Comparison of ENCODE assay signal across 12 mouse cellular contexts in genomic region chr2:33439471-33439881, GRCm38 (mm10). TPM values are rescaled to one million over a fixed set of nuclear protein-coding genes. Genes with fewer than 3 reads are reported as not detected.
DNase-seq lines count a peak whose midpoint lies in the region; ATAC-seq and TF ChIP-seq lines count a peak whose summit lies in the region.
"Had no signal": no experiment of that assay in that cellular context is flagged by ENCODE, and none has a peak within 500 bp of the region (broad histone marks: within the 10 kb centered on the region; RNA-seq: fewer than 3 reads in every experiment).

No protein-coding gene starts in this region.

- H3K4me1 ChIP-seq in heart, embryonic 10.5 days = peaks cover 65% of the 10 kb centered on the region
- peaks cover 34% of the 10 kb centered on the region for H3K4me1 ChIP-seq in midbrain, embryonic 11.5 days (ENCODE audit: control insufficient read depth, insufficient read depth, low read length)
- peaks cover 11% of the 10 kb centered on the region; the same call in 1 of the 2 replicates for H3K4me1 ChIP-seq in midbrain, postnatal 0 days (ENCODE audit: insufficient read depth, low read length)
- 0 out of 2 replicates have a peak, but pooled peaks cover 2% of the 10 kb centered on the region for H3K4me1 ChIP-seq in stomach, postnatal 0 days (replicated peaks; ENCODE audit: control insufficient read depth, insufficient read depth)

- H3K36me3 ChIP-seq in heart, embryonic 10.5 days = no peaks in the 10 kb centered on the region
- H3K36me3 ChIP-seq in midbrain, embryonic 11.5 days (ENCODE audit: control insufficient read depth, insufficient read depth, low read length) = no peaks in the 10 kb centered on the region
- H3K36me3 ChIP-seq in midbrain, postnatal 0 days (ENCODE audit: insufficient read depth, low read length) = no peaks in the 10 kb centered on the region
- no peaks in the 10 kb centered on the region for H3K36me3 ChIP-seq in stomach, postnatal 0 days (ENCODE audit: control insufficient read depth, insufficient read depth, low read length)
- H3K36me3 ChIP-seq: hindbrain, embryonic 15.5 days had no signal

- H3K9me3 ChIP-seq in heart, embryonic 10.5 days = no peaks in the 10 kb centered on the region
- no peaks in the 10 kb centered on the region for H3K9me3 ChIP-seq in midbrain, embryonic 11.5 days (ENCODE audit: control insufficient read depth, low read length)
- H3K9me3 ChIP-seq in midbrain, postnatal 0 days (ENCODE audit: low read length) = no peaks in the 10 kb centered on the region
- H3K9me3 ChIP-seq in stomach, postnatal 0 days (ENCODE audit: control insufficient read depth, low read length) = no peaks in the 10 kb centered on the region
- H3K9me3 ChIP-seq: hindbrain, embryonic 15.5 days had no signal

- H3K9ac ChIP-seq in midbrain, embryonic 11.5 days (ENCODE audit: low read length) = peak overlapping the region; percentile 24; the same call in 1 of the 2 replicates
- H3K9ac ChIP-seq in midbrain, postnatal 0 days (replicated peaks; ENCODE audit: low read length, poor library complexity, severe bottlenecking) = no peak overlapping the region
- H3K9ac ChIP-seq in stomach, postnatal 0 days (ENCODE audit: low read length) = no peak overlapping the region
- H3K9ac ChIP-seq: hindbrain, embryonic 15.5 days had no signal

- WGBS in heart, embryonic 10.5 days = 17% methylated on average over 8 of the region's 8 CpGs
- 5% methylated on average over 8 of the region's 8 CpGs for WGBS in midbrain, embryonic 11.5 days
- WGBS in midbrain, postnatal 0 days = 9% methylated on average over 8 of the region's 8 CpGs
- WGBS in stomach, postnatal 0 days = 39% methylated on average over 8 of the region's 8 CpGs

- no peak for DNase-seq in heart, embryonic 10.5 days (ENCODE audit: low spot score)
- DNase-seq in heart, adult 18-20 months = no peak
- DNase-seq in midbrain, embryonic 11.5 days (ENCODE audit: low spot score, missing footprints) = peak; percentile 93
- no peak for DNase-seq in midbrain, postnatal 0 days (ENCODE audit: low spot score)
- peak; percentile 36 for DNase-seq in embryo, embryonic 9.5 days (ENCODE audit: extremely low spot score)
- DNase-seq in stomach, postnatal 0 days (ENCODE audit: low spot score) = no peak
- no peak for DNase-seq in Muller cell, postnatal 12 days (ENCODE audit: inconsistent ontology term)
- no peak for DNase-seq in B cell, adult 2 months
- DNase-seq: cerebellum, postnatal 14 days; lung, adult 2 months; thymus, postnatal 36 days had no signal

- TF ChIP-seq EP300 in stomach, postnatal 0 days (optimal IDR thresholded peaks at IDR 0.05) = no peak

- H3K27ac ChIP-seq in heart, embryonic 10.5 days = peak overlapping the region; percentile 62
- H3K27ac ChIP-seq in midbrain, embryonic 11.5 days (ENCODE audit: low read depth, low read length) = no peak overlapping the region
- no peak overlapping the region for H3K27ac ChIP-seq in midbrain, postnatal 0 days (ENCODE audit: low read depth, low read length)
- H3K27ac ChIP-seq in stomach, postnatal 0 days (replicated peaks) = peak overlapping the region; percentile 61
- H3K27ac ChIP-seq: hindbrain, embryonic 15.5 days had no signal

- H3K4me2 ChIP-seq in midbrain, embryonic 11.5 days = peak overlapping the region; percentile 26
- H3K4me2 ChIP-seq in midbrain, postnatal 0 days (ENCODE audit: low read depth, low read length, poor library complexity, severe bottlenecking) = no peak overlapping the region
- no peak overlapping the region for H3K4me2 ChIP-seq in stomach, postnatal 0 days (replicated peaks; ENCODE audit: low read depth)
- H3K4me2 ChIP-seq: hindbrain, embryonic 15.5 days had no signal

- no peak for TF ChIP-seq CTCF in midbrain, postnatal 0 days (IDR thresholded peaks at IDR 0.05)
- no peak for TF ChIP-seq CTCF in stomach, postnatal 0 days (IDR thresholded peaks at IDR 0.05; ENCODE audit: low read depth)

- H3K27me3 ChIP-seq in heart, embryonic 10.5 days (ENCODE audit: insufficient read depth, poor library complexity, severe bottlenecking) = no peaks in the 10 kb centered on the region
- H3K27me3 ChIP-seq in midbrain, embryonic 11.5 days (ENCODE audit: control insufficient read depth, insufficient read depth, low read length) = no peaks in the 10 kb centered on the region
- no peaks in the 10 kb centered on the region for H3K27me3 ChIP-seq in midbrain, postnatal 0 days (ENCODE audit: insufficient read depth, low read length)
- no peaks in the 10 kb centered on the region for H3K27me3 ChIP-seq in stomach, postnatal 0 days (ENCODE audit: control insufficient read depth, insufficient read depth, low read length)
- H3K27me3 ChIP-seq: hindbrain, embryonic 15.5 days had no signal

- ATAC-seq in midbrain, embryonic 11.5 days (ENCODE audit: low FRiP score) = peak; percentile 63; the same call in 1 of the 2 replicates
- ATAC-seq in midbrain, postnatal 0 days (ENCODE audit: low FRiP score) = no peak
- ATAC-seq in stomach, postnatal 0 days (ENCODE audit: low FRiP score, low TSS enrichment) = no peak

- H3K4me3 ChIP-seq in heart, embryonic 10.5 days = no peak overlapping the region
- no peak overlapping the region for H3K4me3 ChIP-seq in midbrain, embryonic 11.5 days (ENCODE audit: low read depth, low read length)
- H3K4me3 ChIP-seq in midbrain, postnatal 0 days (ENCODE audit: low read depth, low read length) = no peak overlapping the region
- H3K4me3 ChIP-seq in stomach, postnatal 0 days (ENCODE audit: low read depth, low read length) = no peak overlapping the region
- H3K4me3 ChIP-seq: hindbrain, embryonic 15.5 days had no signal

RNA-seq across cellular contexts. Expression of gene Zbtb34, which starts 8.4 kb away (rescaled TPM):
- 5.0 and 5.6 TPM in 2 replicates for polyA plus RNA-seq in heart, embryonic 10.5 days (2016; fragmentation: Nextera tagmentation; extraction: Ambion mirVana)
- 1 to 10 TPM; 4.7 to 8.0 TPM for total RNA-seq in heart, adult 18-20 months (2021)
- polyA plus RNA-seq in midbrain, embryonic 11.5 days (2014; fragmentation: Nextera tagmentation; extraction: Ambion mirVana) = 8.0 and 8.3 TPM in 2 replicates
- 24.9 and 25.3 TPM in 2 replicates for total RNA-seq in midbrain, postnatal 0 days (2014; rRNA removed)
- polyA plus RNA-seq in midbrain, postnatal 0 days (2015; fragmentation: Nextera tagmentation; extraction: Ambion mirVana) = 3.1 and 3.8 TPM in 2 replicates
- polyA plus RNA-seq in stomach, postnatal 0 days (2015; fragmentation: Nextera tagmentation; extraction: Ambion mirVana) = 2.6 and 3.3 TPM in 2 replicates

RNA-seq across cellular contexts. Expression of gene Zbtb43, which starts 28.9 kb away (rescaled TPM):
- 12.5 and 15.7 TPM in 2 replicates for polyA plus RNA-seq in heart, embryonic 10.5 days (2016; fragmentation: Nextera tagmentation; extraction: Ambion mirVana)
- 10 to 100 TPM; 16.2 to 16.6 TPM for total RNA-seq in heart, adult 18-20 months (2021)
- polyA plus RNA-seq in midbrain, embryonic 11.5 days (2014; fragmentation: Nextera tagmentation; extraction: Ambion mirVana) = 23.9 and 26.1 TPM in 2 replicates
- 37.4 and 39.6 TPM in 2 replicates for total RNA-seq in midbrain, postnatal 0 days (2014; rRNA removed)
- 19.8 and 21.2 TPM in 2 replicates for polyA plus RNA-seq in midbrain, postnatal 0 days (2015; fragmentation: Nextera tagmentation; extraction: Ambion mirVana)
- polyA plus RNA-seq in stomach, postnatal 0 days (2015; fragmentation: Nextera tagmentation; extraction: Ambion mirVana) = 9.6 and 12.9 TPM in 2 replicates

Comparison
In these comparisons a context has a peak if more than half of its experiments do, and no peak if none do; other contexts are left out.
1. DNase-seq: peak in midbrain, embryonic 11.5 days (single experiment) and embryo, embryonic 9.5 days (single experiment); none in heart, embryonic 10.5 days (single experiment), heart, adult 18-20 months (0 of 2), midbrain, postnatal 0 days (single experiment), stomach, postnatal 0 days (single experiment), Muller cell, postnatal 12 days (single experiment) and B cell, adult 2 months (0 of 2).
2. H3K27ac ChIP-seq: peak in heart, embryonic 10.5 days (single experiment) and stomach, postnatal 0 days (single experiment); none in midbrain, embryonic 11.5 days (single experiment) and midbrain, postnatal 0 days (single experiment).